Mouse (Mus musculus) large intestine, adult 2 months (tissue): ENCODE data around the gene Shroom3. TPM values are rescaled to one million over a fixed set of nuclear protein-coding genes. Genes with fewer than 3 reads are reported as not detected.

Experiments used
- DNase-seq: peaks from one replicate; pipeline ENCODE4 v3.0.0-alpha.2; 2012; ENCODE audit warnings: low read depth, low spot score
- WGBS: fragments of 180-500 bp; shearing (Covaris S2); methylation state at CpG from one replicate; pipeline ENCODE4 v1.1.7; 2018; 5-methylcytosine and 5-hydroxymethylcytosine counted together
- polyA plus RNA-seq: library from polyadenylated mRNA; depleted of rRNA; stranded (reverse); fragments of >200 nt; gene quantifications from 2 replicates; pipeline ENCODE4 v1.2.3, GENCODE M21; 2012

Shroom3 gene
- polyA plus RNA-seq, 1 experiment, result 53.2 TPM

- no peak for DNase-seq
- WGBS, result 91% methylated on average over 14 of the region's 14 CpGs
Measured at GRCm38 (mm10) chr5:92950583-92950982, 267.3 kb downstream of the Shroom3 start.

GRCm38 (mm10) chr5:92951079-92951478 is 267.8 kb downstream of the Shroom3 start:
- no peak for DNase-seq

GRCm38 (mm10) chr5:92953865-92954264 is 270.6 kb downstream of the Shroom3 start:
- DNase-seq, result no peak
- 80% methylated on average over 8 of the region's 8 CpGs for WGBS

More at GRCm38 (mm10) chr5:92951079-92951478, 267.8 kb downstream of the Shroom3 start:
- 95% methylated on average over 14 of the region's 14 CpGs for WGBS

- 26% methylated on average over 10 of the region's 10 CpGs for WGBS
- DNase-seq, result peak; percentile 47
Measured at GRCm38 (mm10) chr5:92954323-92954722, 271.1 kb downstream of the Shroom3 start.

- 47% methylated on average over 6 of the region's 6 CpGs for WGBS
- no peak for DNase-seq
Measured at GRCm38 (mm10) chr5:92954827-92955475, 271.7 kb downstream of the Shroom3 start.

- 76% methylated on average over 10 of the region's 10 CpGs for WGBS
Measured at GRCm38 (mm10) chr5:92959287-92959686, 276.1 kb downstream of the Shroom3 start.

GRCm38 (mm10) chr5:92959708-92960107 is 276.5 kb downstream of the Shroom3 start:
- WGBS, result 60% methylated on average over 9 of the region's 9 CpGs
- DNase-seq, result no peak

More at GRCm38 (mm10) chr5:92959287-92959686, 276.1 kb downstream of the Shroom3 start:
- no peak for DNase-seq

GRCm38 (mm10) chr5:92961353-92961752 is 278.1 kb downstream of the Shroom3 start:
- DNase-seq, result no peak
- WGBS, result 55% methylated on average over 11 of the region's 11 CpGs

GRCm38 (mm10) chr5:92961770-92962231 is 278.6 kb downstream of the Shroom3 start:
- WGBS, result 30% methylated on average over 7 of the region's 7 CpGs
- DNase-seq, result no peak

GRCm38 (mm10) chr5:92964691-92965090 is 281.5 kb downstream of the Shroom3 start:
- 75% methylated on average over 13 of the region's 13 CpGs for WGBS
- DNase-seq, result no peak

- WGBS, result 77% methylated on average over 9 of the region's 9 CpGs
- no peak for DNase-seq
Measured at GRCm38 (mm10) chr5:92967143-92967542, 283.9 kb downstream of the Shroom3 start.

- 89% methylated on average over 3 of the region's 3 CpGs for WGBS
- no peak for DNase-seq
Measured at GRCm38 (mm10) chr5:92967906-92968305, 284.7 kb downstream of the Shroom3 start.

GRCm38 (mm10) chr5:92969443-92969842 is 286.2 kb downstream of the Shroom3 start:
- DNase-seq, result no peak
- 45% methylated on average over 8 of the region's 8 CpGs for WGBS

GRCm38 (mm10) chr5:92969926-92970325 is 286.7 kb downstream of the Shroom3 start:
- WGBS, result 57% methylated on average over 2 of the region's 2 CpGs
- no peak for DNase-seq

GRCm38 (mm10) chr5:92970480-92970879 is 287.2 kb downstream of the Shroom3 start:
- peak; percentile 73 for DNase-seq

GRCm38 (mm10) chr5:92980393-92980792 is 297.2 kb downstream of the Shroom3 start:
- no peak for DNase-seq
- WGBS, result 51% methylated on average over 6 of the region's 6 CpGs

More at GRCm38 (mm10) chr5:92970480-92970879, 287.2 kb downstream of the Shroom3 start:
- 20% methylated on average over 7 of the region's 7 CpGs for WGBS

- no peak for DNase-seq
- WGBS, result 49% methylated on average over 2 of the region's 2 CpGs
Measured at GRCm38 (mm10) chr5:92980862-92981261, 297.6 kb downstream of the Shroom3 start.

GRCm38 (mm10) chr5:92982673-92983072 is 299.4 kb downstream of the Shroom3 start:
- no peak for DNase-seq

- DNase-seq, result no peak
- WGBS, result 51% methylated on average over 2 of the region's 2 CpGs
Measured at GRCm38 (mm10) chr5:92983942-92984341, 300.7 kb downstream of the Shroom3 start.

- WGBS, result 63% methylated on average over 1 of the region's 1 CpGs
- DNase-seq, result no peak
Measured at GRCm38 (mm10) chr5:92984692-92985091, 301.5 kb downstream of the Shroom3 start.

GRCm38 (mm10) chr5:92985391-92985790 is 302.2 kb downstream of the Shroom3 start:
- DNase-seq, result peak; percentile 64
- WGBS, result 43% methylated on average over 2 of the region's 2 CpGs
